Mouse (Mus musculus): ENCODE measurements around the gene Draxin. TPM values are rescaled to one million over a fixed set of nuclear protein-coding genes. Genes with fewer than 3 reads are reported as not detected.
"Not testable (repeated sequence)": the region's sequence is repeated elsewhere in the genome, so short reads cannot be mapped to it uniquely, and the experiment has no call there.

Gene Draxin
- 12.0 and 14.9 TPM in 2 replicates for polyA plus RNA-seq (2015; fragmentation: Nextera tagmentation; extraction: Ambion mirVana)

DNA sequence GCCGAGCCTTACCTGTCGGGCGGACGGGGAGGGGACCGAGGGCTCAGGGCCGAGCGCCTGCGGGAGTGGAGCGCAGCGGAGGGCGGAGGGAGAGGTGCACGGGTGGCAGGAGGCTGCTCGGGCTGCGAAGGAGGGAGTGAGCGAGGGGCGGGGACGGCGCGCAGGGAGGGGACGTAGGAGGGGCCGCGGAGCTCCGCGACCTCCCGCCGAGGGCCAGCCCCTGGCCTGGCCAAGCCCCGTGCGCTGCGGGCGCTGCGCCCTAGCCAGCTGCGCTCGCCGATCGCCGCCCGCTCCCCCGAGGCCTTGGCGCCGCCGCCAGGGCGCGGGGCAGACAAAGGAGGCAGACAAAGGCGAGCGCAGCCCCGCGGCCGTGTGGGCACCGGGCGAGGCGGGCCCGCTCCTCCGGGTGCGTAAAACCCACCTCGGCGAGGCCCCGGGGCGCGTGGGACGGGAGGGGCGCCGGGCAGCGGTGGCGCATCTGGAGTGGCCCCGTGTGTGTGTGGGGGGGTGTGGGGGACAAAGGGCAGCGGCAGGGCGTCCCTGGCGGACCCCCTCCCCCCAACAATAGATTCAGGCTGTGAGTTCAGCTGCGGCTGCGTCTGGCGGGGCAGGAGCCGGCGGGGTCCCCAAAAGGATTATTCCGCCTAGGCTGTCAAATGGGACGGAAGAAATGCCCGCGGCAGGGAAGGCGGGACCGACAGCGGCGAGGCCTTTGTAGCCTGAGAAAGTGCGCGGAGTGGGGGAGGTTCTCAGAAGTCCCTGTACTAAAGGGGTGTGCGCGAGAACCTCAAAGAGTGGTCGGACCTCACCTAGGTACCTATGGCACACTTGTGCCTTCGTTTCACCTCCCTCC is at the start of gene Draxin:
Gene Draxin (minus strand): TSS at position 138 of the 853 bp plus-strand sequence.
- H3K4me3 ChIP-seq (ENCODE audit: low read length) = peak within 1 kb of the TSS; percentile 74
- peak within 1 kb of the TSS; percentile 66 for H3K4me2 ChIP-seq (ENCODE audit: low read length)
- peaks cover 15% of the 10 kb centered on the region for H3K4me1 ChIP-seq (ENCODE audit: control insufficient read depth, insufficient read depth, low read depth, low read length)
- H3K27me3 ChIP-seq (replicated peaks; ENCODE audit: control insufficient read depth, insufficient read depth, low read length) = no peaks in the 10 kb centered on the region
- no peaks in the 10 kb centered on the region for H3K9me3 ChIP-seq (ENCODE audit: control insufficient read depth, low read length)
- H3K27ac ChIP-seq (ENCODE audit: low read depth, low read length) = peak within 1 kb of the TSS; percentile 94
- H3K9ac ChIP-seq (ENCODE audit: low read depth, low read length) = peak within 1 kb of the TSS; percentile 93
- H3K36me3 ChIP-seq (ENCODE audit: control insufficient read depth, insufficient read depth, low read length) = no peaks in the 10 kb centered on the region
- WGBS = 0% methylated on average over 61 of the region's 87 CpGs
- ATAC-seq = peak; percentile 84

GRCm38 (mm10) chr4:148177716-148178115 is 47.2 kb upstream of the Draxin start:
- no peak overlapping the region for H3K4me2 ChIP-seq (ENCODE audit: low read length)
- peaks cover 3% of the 10 kb centered on the region for H3K27me3 ChIP-seq (replicated peaks; ENCODE audit: control insufficient read depth, insufficient read depth, low read length)
- ATAC-seq = no peak
- H3K36me3 ChIP-seq (ENCODE audit: control insufficient read depth, insufficient read depth, low read length) = no peaks in the 10 kb centered on the region
- no peaks in the 10 kb centered on the region for H3K9me3 ChIP-seq (ENCODE audit: control insufficient read depth, low read length)
- peaks cover 17% of the 10 kb centered on the region for H3K4me1 ChIP-seq (ENCODE audit: control insufficient read depth, insufficient read depth, low read depth, low read length)
- H3K9ac ChIP-seq (ENCODE audit: low read depth, low read length) = peak overlapping the region; percentile 17
- H3K27ac ChIP-seq (ENCODE audit: low read depth, low read length) = no peak overlapping the region
- no peak overlapping the region for H3K4me3 ChIP-seq (ENCODE audit: low read length)

DNA sequence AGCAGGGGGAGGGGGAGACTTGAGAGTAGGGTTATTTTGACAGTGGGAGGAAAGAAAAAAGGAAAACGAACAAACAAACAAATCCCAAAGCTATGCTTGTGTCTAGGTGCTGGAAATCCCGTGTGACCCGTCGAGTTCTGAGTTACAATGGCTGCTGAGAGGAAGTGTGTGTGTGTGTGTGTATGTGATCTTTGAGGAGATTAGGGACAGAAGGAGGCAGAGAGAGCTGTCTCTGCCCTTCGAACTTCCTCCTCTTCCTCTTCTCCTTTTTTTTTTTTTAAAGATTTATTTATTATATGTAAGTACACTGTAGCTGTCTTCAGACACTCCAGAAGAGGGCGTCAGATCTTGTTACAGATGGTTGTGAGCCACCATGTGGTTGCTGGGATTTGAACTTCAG is 46.1 kb upstream of the Draxin start:
- 81% methylated on average over 5 of the region's 6 CpGs for WGBS

GRCm38 (mm10) chr4:148174495-148174862 is 44.0 kb upstream of the Draxin start:
- H3K27ac ChIP-seq (ENCODE audit: low read depth, low read length) = peak overlapping the region; percentile 78
- peak overlapping the region; percentile 57 for H3K9ac ChIP-seq (ENCODE audit: low read depth, low read length)
- H3K4me1 ChIP-seq (ENCODE audit: control insufficient read depth, insufficient read depth, low read depth, low read length) = peaks cover 14% of the 10 kb centered on the region
- H3K4me3 ChIP-seq (ENCODE audit: low read length) = no peak overlapping the region; the same call in 1 of the 2 replicates
- no peaks in the 10 kb centered on the region for H3K9me3 ChIP-seq (ENCODE audit: control insufficient read depth, low read length)
- ATAC-seq = 0 out of 2 replicates have a peak, but pooled peaks have one; percentile 7
- no peaks in the 10 kb centered on the region for H3K36me3 ChIP-seq (ENCODE audit: control insufficient read depth, insufficient read depth, low read length)
- peaks cover 7% of the 10 kb centered on the region for H3K27me3 ChIP-seq (replicated peaks; ENCODE audit: control insufficient read depth, insufficient read depth, low read length)
- peak overlapping the region; percentile 67 for H3K4me2 ChIP-seq (ENCODE audit: low read length)
- 7% methylated on average over 12 of the region's 12 CpGs for WGBS

More for the DNA sequence above, 46.1 kb upstream of the Draxin start:
- peaks cover 14% of the 10 kb centered on the region for H3K4me1 ChIP-seq (ENCODE audit: control insufficient read depth, insufficient read depth, low read depth, low read length)
- not testable (repeated sequence) for H3K4me3 ChIP-seq (ENCODE audit: low read length); H3K36me3 ChIP-seq (ENCODE audit: control insufficient read depth, insufficient read depth, low read length); H3K27me3 ChIP-seq (replicated peaks; ENCODE audit: control insufficient read depth, insufficient read depth, low read length); H3K9ac ChIP-seq (ENCODE audit: low read depth, low read length); H3K27ac ChIP-seq (ENCODE audit: low read depth, low read length); H3K4me2 ChIP-seq (ENCODE audit: low read length); ATAC-seq; H3K9me3 ChIP-seq (ENCODE audit: control insufficient read depth, low read length)

GRCm38 (mm10) chr4:148173811-148174494 is 43.5 kb upstream of the Draxin start:
- H3K27me3 ChIP-seq (replicated peaks; ENCODE audit: control insufficient read depth, insufficient read depth, low read length) = peaks cover 7% of the 10 kb centered on the region
- peak overlapping the region; percentile 67 for H3K4me2 ChIP-seq (ENCODE audit: low read length)
- H3K27ac ChIP-seq (ENCODE audit: low read depth, low read length) = peak overlapping the region; percentile 78
- ATAC-seq = peak; percentile 72
- H3K36me3 ChIP-seq (ENCODE audit: control insufficient read depth, insufficient read depth, low read length) = no peaks in the 10 kb centered on the region
- peaks cover 14% of the 10 kb centered on the region for H3K4me1 ChIP-seq (ENCODE audit: control insufficient read depth, insufficient read depth, low read depth, low read length)
- H3K9me3 ChIP-seq (ENCODE audit: control insufficient read depth, low read length) = no peaks in the 10 kb centered on the region
- peak overlapping the region; percentile 57 for H3K9ac ChIP-seq (ENCODE audit: low read depth, low read length)
- H3K4me3 ChIP-seq (ENCODE audit: low read length) = peak overlapping the region; percentile 32
- under 1% methylated on average over 30 of the region's 30 CpGs for WGBS

DNA sequence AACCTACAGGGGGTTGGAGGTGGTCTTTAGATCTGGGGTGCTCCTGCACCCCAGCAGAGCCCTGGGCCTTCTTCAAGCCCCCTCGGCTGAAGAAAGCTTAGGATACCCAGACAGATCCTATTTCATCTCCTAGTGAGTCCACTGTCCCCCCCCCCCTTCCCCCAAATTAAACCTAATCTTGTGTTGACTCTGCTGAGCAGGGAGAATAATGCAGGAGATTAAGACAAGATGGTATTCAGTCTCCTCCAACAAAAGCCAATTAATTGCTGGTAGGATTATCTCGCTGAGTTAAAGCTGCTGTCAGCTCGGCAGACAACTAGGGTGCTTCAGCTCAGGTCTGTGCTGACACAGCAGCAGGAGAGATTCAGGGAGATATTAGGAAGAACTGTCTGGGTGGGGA is 40.8 kb upstream of the Draxin start:
- H3K27ac ChIP-seq (ENCODE audit: low read depth, low read length) = no peak overlapping the region
- no peak overlapping the region for H3K4me3 ChIP-seq (ENCODE audit: low read length)
- 48% methylated on average over 3 of the region's 3 CpGs for WGBS
- no peak overlapping the region for H3K9ac ChIP-seq (ENCODE audit: low read depth, low read length)
- H3K9me3 ChIP-seq (ENCODE audit: control insufficient read depth, low read length) = no peaks in the 10 kb centered on the region
- H3K36me3 ChIP-seq (ENCODE audit: control insufficient read depth, insufficient read depth, low read length) = no peaks in the 10 kb centered on the region
- H3K4me1 ChIP-seq (ENCODE audit: control insufficient read depth, insufficient read depth, low read depth, low read length) = peaks cover 18% of the 10 kb centered on the region
- no peak overlapping the region for H3K4me2 ChIP-seq (ENCODE audit: low read length)
- peaks cover 6% of the 10 kb centered on the region; the same call in 1 of the 2 replicates for H3K27me3 ChIP-seq (replicated peaks; ENCODE audit: control insufficient read depth, insufficient read depth, low read length)
- ATAC-seq = no peak

DNA sequence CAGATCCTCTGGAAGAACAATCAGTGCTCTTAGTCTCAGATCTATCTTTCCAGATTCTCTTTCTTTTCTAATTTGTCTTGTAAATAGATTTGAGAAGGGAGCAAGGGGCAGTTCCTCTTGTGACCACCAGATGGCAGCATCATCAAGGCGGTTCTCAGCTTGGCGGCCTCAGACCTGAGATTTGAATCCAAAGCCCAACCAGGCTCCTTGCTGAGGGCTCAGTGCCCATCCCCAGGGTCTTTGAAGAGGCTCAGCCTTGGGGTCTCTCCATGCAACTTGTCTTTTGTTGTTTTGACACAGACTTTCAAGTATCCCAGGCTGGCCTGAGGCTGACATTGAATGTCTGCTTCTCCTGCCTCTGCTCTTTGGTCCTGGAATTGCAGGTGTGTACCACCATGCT is 40.3 kb upstream of the Draxin start:
- 0% methylated on average over 2 of the region's 2 CpGs for WGBS
- H3K27ac ChIP-seq (ENCODE audit: low read depth, low read length) = no peak overlapping the region
- H3K4me1 ChIP-seq (ENCODE audit: control insufficient read depth, insufficient read depth, low read depth, low read length) = peaks cover 17% of the 10 kb centered on the region
- ATAC-seq = no peak
- H3K4me3 ChIP-seq (ENCODE audit: low read length) = no peak overlapping the region
- H3K36me3 ChIP-seq (ENCODE audit: control insufficient read depth, insufficient read depth, low read length) = no peaks in the 10 kb centered on the region
- H3K9me3 ChIP-seq (ENCODE audit: control insufficient read depth, low read length) = no peaks in the 10 kb centered on the region
- no peak overlapping the region for H3K9ac ChIP-seq (ENCODE audit: low read depth, low read length)
- H3K27me3 ChIP-seq (replicated peaks; ENCODE audit: control insufficient read depth, insufficient read depth, low read length) = peaks cover 9% of the 10 kb centered on the region
- H3K4me2 ChIP-seq (ENCODE audit: low read length) = no peak overlapping the region

DNA sequence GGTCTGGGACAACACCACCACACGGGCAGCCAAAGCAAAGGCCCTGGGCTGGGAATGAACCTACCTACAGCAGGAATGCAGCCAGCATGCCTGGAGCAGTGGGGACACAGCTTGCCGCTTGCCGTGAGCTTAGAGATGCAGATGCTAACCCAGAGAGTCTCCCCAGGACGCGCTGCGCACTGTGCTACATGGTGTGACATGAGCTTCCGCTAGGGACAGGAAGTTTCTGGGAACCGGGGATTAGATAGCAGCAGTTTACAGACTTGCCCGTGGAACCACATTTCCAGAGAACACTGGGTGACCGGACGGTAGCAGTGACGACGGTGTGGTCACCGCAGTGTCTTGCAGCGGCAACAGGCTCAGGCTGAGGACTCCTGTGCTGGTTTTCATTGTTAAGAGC is 39.1 kb upstream of the Draxin start:
- WGBS = 21% methylated on average over 15 of the region's 15 CpGs
- peaks cover 15% of the 10 kb centered on the region for H3K4me1 ChIP-seq (ENCODE audit: control insufficient read depth, insufficient read depth, low read depth, low read length)
- peaks cover 21% of the 10 kb centered on the region for H3K27me3 ChIP-seq (replicated peaks; ENCODE audit: control insufficient read depth, insufficient read depth, low read length)

DNA sequence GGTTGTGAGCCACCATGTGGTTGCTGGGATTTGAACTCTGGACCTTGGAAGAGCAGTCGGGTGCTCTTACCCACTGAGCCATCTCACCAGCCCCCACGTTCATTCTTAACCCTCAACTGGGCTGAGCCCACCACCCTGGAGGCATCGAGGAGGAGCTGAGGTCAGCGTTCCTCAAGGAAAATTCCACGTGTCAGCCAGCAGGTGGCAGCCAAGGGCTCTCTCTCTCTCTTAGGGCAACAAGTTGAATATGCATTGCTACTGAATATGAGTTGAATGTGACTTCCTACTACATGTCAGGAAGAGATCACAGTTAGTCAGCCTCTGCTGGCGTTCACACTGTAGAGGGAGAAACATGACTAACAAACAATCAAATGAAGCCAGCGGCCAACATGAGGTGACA is 37.8 kb upstream of the Draxin start:
- ATAC-seq = no peak
- Histone ChIP-seq H3K9me3 (ENCODE audit: control insufficient read depth, low read length) (no peaks in the 10 kb centered on the region), H3K36me3 (ENCODE audit: control insufficient read depth, insufficient read depth, low read length) (no peaks in the 10 kb centered on the region), H3K4me1 (ENCODE audit: control insufficient read depth, insufficient read depth, low read depth, low read length) (peaks cover 14% of the 10 kb centered on the region), H3K4me2 (ENCODE audit: low read length) (no peak overlapping the region), H3K27me3 (replicated peaks; ENCODE audit: control insufficient read depth, insufficient read depth, low read length) (peaks cover 27% of the 10 kb centered on the region), H3K4me3 (ENCODE audit: low read length) (no peak overlapping the region), H3K9ac (ENCODE audit: low read depth, low read length) (no peak overlapping the region), H3K27ac (ENCODE audit: low read depth, low read length) (no peak overlapping the region)
- 24% methylated on average over 7 of the region's 7 CpGs for WGBS

More for the DNA sequence above, 39.1 kb upstream of the Draxin start:
- Histone ChIP-seq H3K4me2 (ENCODE audit: low read length) (no peak overlapping the region), H3K4me3 (ENCODE audit: low read length) (no peak overlapping the region), H3K27ac (ENCODE audit: low read depth, low read length) (no peak overlapping the region), H3K9me3 (ENCODE audit: control insufficient read depth, low read length) (no peaks in the 10 kb centered on the region), H3K9ac (ENCODE audit: low read depth, low read length) (no peak overlapping the region), H3K36me3 (ENCODE audit: control insufficient read depth, insufficient read depth, low read length) (no peaks in the 10 kb centered on the region)
- ATAC-seq = no peak

Data from hindbrain, embryonic 16.5 days (tissue).